Mouse (Mus musculus) embryo, embryonic 10 days (tissue): Measurements from ENCODE around the gene Sars2.

ENCODE experiments used
- DNase-seq: peaks from one replicate; pipeline ENCODE4 v3.0.0-alpha.2; 2015; ENCODE audit warnings: low spot score

Gene Sars2

GRCm38 (mm10) chr7:28726600-28726999 lies 15.2 kb upstream of the Sars2 start:
- DNase-seq, result peak; percentile 86

DNA sequence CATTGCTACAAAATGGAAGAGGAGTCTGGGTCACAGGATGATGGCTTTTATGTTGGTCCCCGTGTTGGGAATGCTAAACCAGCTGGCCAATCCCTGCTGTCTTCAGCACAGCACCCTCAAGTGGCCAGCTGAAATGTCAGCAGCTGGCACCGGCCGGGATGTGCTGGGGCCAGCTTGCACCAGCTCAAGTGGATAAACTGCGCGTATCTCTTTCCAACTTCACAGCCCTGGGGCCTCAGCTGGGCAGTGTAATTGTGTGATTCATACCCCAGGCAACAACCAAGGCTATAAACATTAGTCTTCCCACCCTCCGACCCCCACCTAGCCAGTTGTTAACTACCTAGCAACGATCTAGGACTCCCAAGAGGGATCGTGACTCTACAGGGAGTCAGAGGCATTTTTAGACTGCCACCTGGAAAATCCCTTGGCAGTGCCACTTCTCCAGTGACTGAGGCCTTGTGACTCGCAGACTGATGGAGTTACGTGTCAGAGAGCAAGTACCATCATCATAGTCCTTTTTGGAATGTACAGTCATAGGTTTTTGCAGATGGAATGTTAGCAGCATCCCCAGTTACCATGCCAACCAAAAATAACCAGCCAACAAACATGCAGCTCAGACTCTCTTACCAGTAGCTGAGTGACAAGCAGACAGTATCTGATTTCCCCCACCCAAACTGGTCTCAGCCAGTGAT lies 14.0 kb upstream of the Sars2 start:
- DNase-seq, result peak; percentile 32

DNA sequence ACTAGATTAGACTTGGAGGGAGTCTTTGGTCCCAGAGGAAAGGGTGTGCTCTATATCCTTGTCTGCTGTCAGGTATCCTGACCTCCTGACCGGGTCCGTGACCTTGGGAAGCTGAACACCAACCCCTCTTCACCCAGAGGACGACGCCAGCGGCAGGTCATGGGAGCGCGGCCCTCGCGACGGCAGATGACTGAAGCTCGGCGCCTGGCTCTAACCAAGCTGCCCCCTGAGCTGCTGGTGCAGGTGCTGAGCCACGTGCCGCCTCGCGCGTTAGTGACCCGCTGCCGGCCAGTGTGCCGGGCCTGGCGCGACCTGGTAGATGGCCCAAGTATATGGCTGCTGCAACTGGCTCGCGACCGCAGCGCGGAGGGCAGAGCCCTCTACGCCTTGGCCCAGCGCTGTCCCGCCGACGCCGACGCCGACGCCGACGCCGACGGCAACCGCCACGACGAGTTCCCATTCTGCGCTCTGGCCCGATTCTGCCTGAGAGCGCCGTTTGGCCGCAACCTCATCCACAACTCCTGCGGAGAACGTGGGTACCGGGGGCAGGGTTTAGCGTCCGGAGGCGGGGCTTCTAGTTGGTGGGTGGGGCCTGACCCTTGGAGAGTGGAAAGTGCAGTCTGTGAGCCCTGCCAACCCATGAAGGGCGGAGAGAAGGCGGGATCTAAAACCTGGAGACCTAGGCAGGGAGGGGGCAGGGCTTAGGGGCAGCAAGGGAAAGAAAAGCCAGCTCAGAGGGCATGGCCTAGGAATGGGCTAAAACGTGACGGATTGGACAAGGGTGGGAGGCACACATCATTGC lies 9.2 kb upstream of the Sars2 start:
- peak; percentile 93 for DNase-seq

DNA sequence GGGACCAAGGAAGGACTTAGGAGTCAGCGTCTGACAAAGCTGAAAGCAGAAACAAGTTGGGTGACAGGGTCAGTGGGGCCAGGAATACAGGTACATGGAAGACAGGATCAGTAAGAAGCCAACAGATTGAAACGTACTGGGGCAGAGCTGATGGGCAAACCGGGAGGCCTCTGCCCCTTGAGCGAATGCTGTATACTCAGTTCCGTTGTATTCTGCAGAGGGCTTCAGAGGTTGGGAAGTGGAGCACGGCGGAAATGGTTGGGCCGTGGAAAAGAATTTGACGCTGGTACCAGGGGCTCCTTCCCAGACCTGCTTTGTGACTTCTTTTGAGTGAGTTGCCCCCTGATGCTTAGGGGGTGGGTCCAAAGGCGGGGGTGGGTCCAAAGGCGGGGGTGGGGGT lies 8.6 kb upstream of the Sars2 start:
- DNase-seq, result no peak

DNA sequence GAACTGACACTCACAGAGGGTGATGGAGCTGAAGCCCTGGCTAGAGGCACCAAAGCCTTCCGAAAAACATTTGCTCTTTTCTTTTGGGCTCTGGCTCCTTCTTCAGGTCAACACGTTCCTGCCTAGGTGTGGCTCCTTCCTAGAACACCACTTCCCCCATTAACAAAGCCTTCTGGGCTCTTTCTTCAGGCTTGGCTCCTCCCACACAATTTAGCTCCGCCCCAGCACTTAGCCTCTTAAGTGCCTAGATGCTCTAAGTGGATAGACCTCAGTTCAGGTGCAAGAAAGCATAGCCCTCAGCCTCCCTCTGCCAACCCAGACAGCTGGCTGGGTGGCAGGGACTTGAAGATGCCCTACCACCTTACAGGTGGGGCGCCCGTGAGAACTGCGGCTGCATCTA lies 6.1 kb upstream of the Sars2 start:
- no peak for DNase-seq

DNA sequence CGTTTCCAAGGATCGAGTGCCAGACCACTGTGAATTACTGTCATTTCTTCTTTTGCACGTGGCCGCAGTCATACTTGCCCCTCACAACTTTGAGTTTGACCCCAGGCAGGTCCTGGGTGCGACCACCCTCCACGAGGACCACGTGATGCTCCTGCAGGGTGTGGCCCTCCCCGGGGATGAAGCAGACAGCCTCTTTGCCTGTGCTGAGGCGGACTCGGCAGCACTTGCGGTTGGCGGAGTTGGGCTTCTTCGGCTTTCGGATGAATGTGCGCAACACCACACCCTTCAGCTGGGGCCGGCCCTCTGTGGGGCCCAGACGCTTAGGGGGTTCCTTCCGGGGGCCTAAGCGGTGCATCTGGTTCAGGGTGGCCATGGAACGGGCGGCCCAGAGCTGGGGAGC lies 2.0 kb upstream of the Sars2 start:
- no peak for DNase-seq

GRCm38 (mm10) chr7:28740949-28741348 lies 843 bp upstream of the Sars2 start:
- DNase-seq, result no peak

DNA sequence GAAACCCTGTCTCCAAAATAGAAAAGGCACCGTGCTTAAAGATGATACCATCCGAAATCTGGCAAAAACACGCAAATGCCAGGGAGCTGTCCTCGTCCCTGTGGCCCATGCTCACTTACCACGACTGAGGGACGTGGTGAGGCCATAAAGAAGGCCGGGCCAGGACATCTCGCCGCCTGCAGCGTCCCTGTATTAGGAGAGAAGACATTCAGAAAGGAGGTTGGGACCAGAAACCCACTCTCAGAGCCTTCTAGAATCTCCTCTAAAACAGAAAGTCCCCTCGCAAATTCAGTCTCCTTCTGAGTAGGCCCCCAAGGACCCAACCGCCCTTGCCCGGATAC lies 454 bp upstream of the Sars2 start:
- no peak for DNase-seq

GRCm38 (mm10) chr7:28749935-28750334 lies 8.1 kb downstream of the Sars2 start:
- no peak for DNase-seq

- DNase-seq, result no peak
Observed at GRCm38 (mm10) chr7:28756079-28756478, 14.3 kb downstream of the Sars2 start, which contains the start of gene Ccer2. Ccer2 (plus strand) TSS chr7:28756174.

DNA sequence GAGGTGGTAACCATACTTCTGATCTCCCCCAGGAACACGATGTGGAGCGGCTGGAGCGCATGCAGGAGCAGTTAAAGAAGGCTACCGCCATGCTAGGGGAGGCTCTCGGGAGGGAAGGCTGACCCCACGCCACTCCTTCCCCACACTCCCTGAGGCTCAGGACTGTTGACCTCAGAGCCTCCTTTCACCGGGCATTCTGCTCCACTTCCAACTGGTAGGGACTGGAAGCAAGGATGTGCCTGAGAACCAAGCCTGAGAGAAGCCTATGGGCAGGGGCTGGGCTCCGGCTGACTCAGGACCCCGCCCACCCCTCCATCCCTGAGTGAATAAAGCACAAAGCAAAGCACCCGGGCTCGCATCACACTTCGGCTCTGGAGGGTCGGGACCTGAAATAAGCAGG lies 16.8 kb downstream of the Sars2 start:
- no peak for DNase-seq

DNA sequence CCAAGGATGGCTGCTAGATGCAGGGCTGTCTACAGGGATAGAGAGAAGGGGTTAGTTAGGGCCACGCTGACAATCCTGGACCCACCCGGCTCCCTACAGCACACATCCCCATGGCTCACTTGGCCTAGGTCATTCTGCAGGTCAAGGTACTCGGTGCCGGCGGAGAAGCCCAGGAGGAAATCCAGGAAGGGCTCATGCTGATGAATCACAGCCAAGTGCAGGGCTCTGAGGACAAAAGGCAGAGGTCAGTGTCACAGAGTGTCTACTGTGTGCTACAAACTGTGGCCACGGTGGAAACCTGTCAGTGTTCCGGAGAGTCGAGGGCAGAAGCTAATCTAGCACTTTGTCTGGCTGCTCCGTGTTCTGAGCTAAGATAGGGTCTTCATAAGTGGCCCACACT lies 20.1 kb downstream of the Sars2 start:
- no peak for DNase-seq

GRCm38 (mm10) chr7:28765211-28765610 lies 23.4 kb downstream of the Sars2 start:
- no peak for DNase-seq

- peak; percentile 96 for DNase-seq
Observed at GRCm38 (mm10) chr7:28766173-28766879, 24.5 kb downstream of the Sars2 start, which contains the start of gene Sirt2. Sirt2 (plus strand) TSS chr7:28766735.

- peak; percentile 28 for DNase-seq
Observed at GRCm38 (mm10) chr7:28766910-28767309, 25.1 kb downstream of the Sars2 start.

DNA sequence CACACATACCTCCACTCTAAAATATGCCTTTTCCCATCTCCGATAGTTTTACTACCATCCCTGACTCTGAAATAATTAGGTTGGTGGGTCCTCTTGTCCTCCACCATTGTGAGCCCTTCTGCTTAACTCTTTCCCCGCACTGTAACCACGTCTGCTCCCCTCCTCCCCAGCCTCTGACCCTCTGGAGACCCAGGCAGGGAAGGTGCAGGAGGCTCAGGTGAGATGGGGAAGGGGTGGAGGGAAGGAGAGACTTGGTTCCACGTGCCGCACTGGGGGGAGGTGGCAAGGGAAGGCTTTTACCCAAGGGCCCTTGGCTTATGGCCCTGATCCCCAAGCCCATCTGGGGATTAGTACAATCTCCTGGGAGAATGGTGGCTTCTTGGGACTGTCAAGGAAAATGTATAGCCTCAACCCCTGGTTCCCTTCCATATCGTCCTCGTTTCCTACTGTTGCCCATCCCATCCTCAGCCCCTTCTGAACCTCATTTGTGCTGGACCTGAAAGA lies 25.7 kb downstream of the Sars2 start, which contains the start of gene Nfkbib:
TSS of gene Nfkbib (minus strand) at position 51 of the 504 bp plus-strand sequence.
- DNase-seq, result no peak

DNA sequence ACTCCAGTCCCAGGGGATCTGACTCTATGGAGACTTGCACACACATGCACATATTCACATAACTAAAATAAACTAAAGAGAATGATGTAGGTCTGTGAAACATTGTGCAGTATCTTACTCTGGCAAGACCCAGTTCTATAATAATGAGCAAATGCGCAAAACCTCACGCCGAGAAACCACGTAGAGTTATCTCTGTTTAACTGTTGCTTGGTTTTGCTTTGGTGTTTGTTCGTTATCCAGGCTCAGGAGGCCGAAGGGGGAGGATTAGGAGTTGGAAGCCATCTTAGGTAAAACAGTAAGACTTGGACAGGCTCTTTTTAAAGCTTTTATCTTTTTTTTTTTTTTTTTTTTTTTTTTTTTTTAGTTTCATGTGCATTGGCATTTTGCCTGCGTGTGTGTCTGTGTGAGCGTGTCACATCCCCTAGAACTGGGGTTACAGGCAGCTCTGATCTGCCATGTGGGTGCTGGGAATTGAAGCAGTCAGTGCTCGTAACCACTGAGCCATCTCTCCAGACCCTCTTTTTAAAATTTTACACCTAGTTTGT lies 27.7 kb downstream of the Sars2 start:
- DNase-seq, result no peak

DNA sequence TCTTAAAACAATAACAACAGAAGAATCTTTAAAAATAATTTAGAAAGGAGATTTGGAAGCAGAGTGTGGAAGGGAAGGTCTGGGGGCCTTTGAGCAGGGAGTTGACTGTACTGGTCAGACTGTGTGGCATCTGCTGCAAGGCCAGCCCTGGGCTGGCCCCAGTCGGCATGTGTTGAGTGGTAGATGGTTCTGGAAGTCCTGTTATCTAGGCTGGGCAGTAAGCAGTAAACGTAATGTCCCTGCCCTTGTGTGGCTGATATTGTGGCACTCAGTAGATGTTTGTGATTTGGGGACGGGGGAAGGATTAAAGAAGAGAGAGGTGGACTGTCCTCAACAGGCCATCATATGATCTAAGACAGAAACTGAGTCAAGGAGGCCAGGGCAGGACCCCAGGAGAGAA lies 28.5 kb downstream of the Sars2 start:
- no peak for DNase-seq

- DNase-seq, result no peak
Observed at GRCm38 (mm10) chr7:28771867-28772266, 30.1 kb downstream of the Sars2 start.

GRCm38 (mm10) chr7:28773163-28773562 lies 31.4 kb downstream of the Sars2 start:
- no peak for DNase-seq

GRCm38 (mm10) chr7:28774164-28774563 lies 32.4 kb downstream of the Sars2 start:
- no peak for DNase-seq

- no peak for DNase-seq
Observed at GRCm38 (mm10) chr7:28775129-28775528, 33.3 kb downstream of the Sars2 start.
